In the genomic region with DNA sequence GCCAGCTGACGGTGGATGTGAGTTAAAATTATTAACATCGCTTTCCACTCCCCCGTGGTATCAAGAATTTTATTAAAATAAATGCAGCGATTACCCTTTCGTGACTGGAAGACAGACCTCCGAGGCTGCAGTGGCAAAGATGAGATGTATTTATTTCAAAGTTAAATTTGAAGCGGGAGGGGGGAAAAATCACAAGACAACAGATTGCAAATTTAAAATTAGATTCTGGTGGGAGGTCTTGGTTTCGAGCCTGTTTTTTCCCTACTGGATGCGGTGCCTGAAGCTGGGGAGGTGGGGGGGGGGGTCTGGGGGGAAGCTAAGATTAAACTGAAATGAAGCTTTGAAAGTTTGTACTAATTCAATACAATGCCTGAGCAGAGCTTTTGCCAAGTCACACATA, we compare ENCODE assay signal across 17 mouse cellular contexts.
DNase-seq lines count a peak whose midpoint lies in the region; ATAC-seq and TF ChIP-seq lines count a peak whose summit lies in the region.
"Had no signal": no experiment of that assay in that cellular context is flagged by ENCODE, and none has a peak within 500 bp of the region (broad histone marks: within the 10 kb centered on the region; RNA-seq: fewer than 3 reads in every experiment).

No protein-coding gene starts in this region.

- H3K4me3 ChIP-seq in olfactory bulb, adult 2 months (ENCODE audit: insufficient read depth, low read depth, low read length) = no peak overlapping the region
- H3K4me3 ChIP-seq: embryonic facial prominence, embryonic 10.5 days; embryonic facial prominence, embryonic 12.5 days; forebrain, embryonic 13.5 days had no signal

- H3K27ac ChIP-seq in olfactory bulb, adult 2 months (ENCODE audit: insufficient read depth, low read depth, low read length) = peak overlapping the region; percentile 61
- H3K27ac ChIP-seq: embryonic facial prominence, embryonic 12.5 days; forebrain, embryonic 13.5 days had no signal

- no peak for TF ChIP-seq CTCF in olfactory bulb, adult 2 months (IDR thresholded peaks at IDR 0.05; ENCODE audit: insufficient read depth, low read depth, low read length)

- no peak for DNase-seq in frontal cortex, postnatal 10 days (ENCODE audit: low spot score in 2 of 2)
- DNase-seq in layer of hippocampus, adult 9-11 months = peak; percentile 55
- DNase-seq in layer of hippocampus, postnatal 10 days (ENCODE audit: low spot score in 2 of 2) = no peak
- DNase-seq in brain, adult 2 months (ENCODE audit: low read depth, low spot score) = peak; percentile 68
- DNase-seq: adrenal gland, postnatal 10 days; cerebellum, adult 11-12 months; cerebellum, adult 2 months; cerebellum, adult 9-10 months; cerebellum, postnatal 10 days; cerebellum, postnatal 25 days had no signal

- peak; percentile 20; the same call in 1 of the 2 replicates for ATAC-seq in frontal cortex, adult (ENCODE audit: low TSS enrichment)
- ATAC-seq in inflammation-experienced regulatory T-cells, adult 6 months = no peak
- ATAC-seq: forebrain, embryonic 13.5 days; forebrain, embryonic 16.5 days had no signal

- 41% methylated on average over 9 of the region's 9 CpGs for WGBS in olfactory bulb, adult 2 months

- H3K4me1 ChIP-seq in olfactory bulb, adult 2 months (ENCODE audit: control insufficient read depth, insufficient read depth, low read length) = peaks cover 36% of the 10 kb centered on the region

- TF ChIP-seq POLR2A in olfactory bulb, adult 2 months (IDR thresholded peaks at IDR 0.05; ENCODE audit: insufficient read depth, low read depth, low read length) = no peak

Comparison
In these comparisons a context has a peak if more than half of its experiments do, and no peak if none do; other contexts are left out.
1. DNase-seq: peak in layer of hippocampus, adult 9-11 months (single experiment) and brain, adult 2 months (single experiment); none in frontal cortex, postnatal 10 days (0 of 2) and layer of hippocampus, postnatal 10 days (0 of 2).